Mouse (Mus musculus) embryo, embryonic 11.5 days (tissue): ENCODE data around the gene Zfp595.
"Not testable (repeated sequence)": the region's sequence is repeated elsewhere in the genome, so short reads cannot be mapped to it uniquely, and the experiment has no call there.

Experiments
- DNase-seq: peaks from one replicate; pipeline ENCODE4 v3.0.0-alpha.2; 2012; ENCODE audit warnings: low read depth, low spot score

The Zfp595 gene

GRCm38 (mm10) chr13:67332019-67332724 lies at the start of gene Zfp595:
Zfp595 (minus strand) TSS chr13:67332570.
- peak; percentile 61 for DNase-seq

GRCm38 (mm10) chr13:67376255-67376654 lies 43.9 kb upstream of the Zfp595 start:
- DNase-seq, result not testable (repeated sequence)

GRCm38 (mm10) chr13:67375050-67375911 lies 42.9 kb upstream of the Zfp595 start, which contains the start of the genes Gm28041 and Zfp456:
Gm28041 (minus strand) TSS chr13:67375733.
Zfp456 (minus strand) TSS chr13:67375810.
- peak; percentile 43 for DNase-seq

GRCm38 (mm10) chr13:67360131-67360744 lies 27.9 kb upstream of the Zfp595 start, which contains the start of the genes Gm28044 and Zfp953:
Gm28044 (minus strand) TSS chr13:67360536.
Zfp953 (minus strand) TSS chr13:67360605.
- DNase-seq, result peak; percentile 80

GRCm38 (mm10) chr13:67351854-67352253 lies 19.5 kb upstream of the Zfp595 start:
- DNase-seq, result no peak

- DNase-seq, result no peak
Measured at GRCm38 (mm10) chr13:67343422-67343821, 11.1 kb upstream of the Zfp595 start.

- no peak for DNase-seq
Measured at GRCm38 (mm10) chr13:67332877-67333276, 507 bp upstream of the Zfp595 start.

- DNase-seq, result no peak
Measured at GRCm38 (mm10) chr13:67306718-67307117, 25.7 kb downstream of the Zfp595 start.

- peak; percentile 80 for DNase-seq
Measured at GRCm38 (mm10) chr13:67305822-67306672, 26.3 kb downstream of the Zfp595 start, which contains the start of gene Zfp457. Zfp457 (minus strand) TSS chr13:67306485.

GRCm38 (mm10) chr13:67278314-67278713 lies 54.1 kb downstream of the Zfp595 start, which contains the start of gene Zfp458:
Zfp458 (minus strand) TSS chr13:67278466.
- peak; percentile 57 for DNase-seq

- not testable (repeated sequence) for DNase-seq
Measured at GRCm38 (mm10) chr13:67269383-67270065, 62.8 kb downstream of the Zfp595 start.

GRCm38 (mm10) chr13:67268568-67269369 lies 63.6 kb downstream of the Zfp595 start:
- peak; percentile 51 for DNase-seq
